Mouse (Mus musculus) right cerebral cortex, adult 2 months (tissue): ENCODE data around the gene Prkn.

Experiments
- DNase-seq, 2 experiments: peaks; one replicate each; pipeline ENCODE4 v3.0.0; 2021 to 2022; ENCODE audit warnings: low spot score in 2 of 2

Gene Prkn

GRCm38 (mm10) chr17:11270179-11270578 lies 430.0 kb downstream of the Prkn start:
- peak; percentile 40 to 47 for DNase-seq

GRCm38 (mm10) chr17:11271876-11272275 lies 431.7 kb downstream of the Prkn start:
- peak; percentile 47 to 52 for DNase-seq

- no peak for DNase-seq
These were observed 444.1 kb downstream of the Prkn start for GRCm38 (mm10) chr17:11284246-11284645.

GRCm38 (mm10) chr17:11290183-11290582 lies 450.0 kb downstream of the Prkn start:
- no peak for DNase-seq

- peak; percentile 51 to 60 for DNase-seq
These were observed 462.9 kb downstream of the Prkn start for GRCm38 (mm10) chr17:11303116-11303515.

- no peak for DNase-seq
These were observed 469.7 kb downstream of the Prkn start for GRCm38 (mm10) chr17:11309843-11310242.

GRCm38 (mm10) chr17:11314163-11314562 lies 474.0 kb downstream of the Prkn start:
- no peak for DNase-seq

GRCm38 (mm10) chr17:11315675-11316074 lies 475.5 kb downstream of the Prkn start:
- no peak for DNase-seq

GRCm38 (mm10) chr17:11318946-11319345 lies 478.8 kb downstream of the Prkn start:
- DNase-seq, result no peak

GRCm38 (mm10) chr17:11319666-11320360 lies 479.6 kb downstream of the Prkn start:
- no peak for DNase-seq

GRCm38 (mm10) chr17:11332081-11332480 lies 491.9 kb downstream of the Prkn start:
- no peak for DNase-seq

GRCm38 (mm10) chr17:11333741-11334140 lies 493.6 kb downstream of the Prkn start:
- DNase-seq, result no peak

GRCm38 (mm10) chr17:11336156-11336555 lies 496.0 kb downstream of the Prkn start:
- peak; percentile 25 to 64 for DNase-seq

GRCm38 (mm10) chr17:11340368-11340767 lies 500.2 kb downstream of the Prkn start:
- no peak for DNase-seq

- no peak for DNase-seq
These were observed 506.1 kb downstream of the Prkn start for GRCm38 (mm10) chr17:11346310-11346709.

- DNase-seq, result peak in 1 of 2 experiments; percentile 26
These were observed 512.8 kb downstream of the Prkn start for GRCm38 (mm10) chr17:11352778-11353552.

- DNase-seq, result no peak
These were observed 513.4 kb downstream of the Prkn start for GRCm38 (mm10) chr17:11353553-11353945.

- DNase-seq, result no peak
These were observed 514.2 kb downstream of the Prkn start for GRCm38 (mm10) chr17:11354348-11354747.

GRCm38 (mm10) chr17:11375461-11375860 lies 535.3 kb downstream of the Prkn start:
- no peak for DNase-seq

- peak; percentile 24 to 44 for DNase-seq
These were observed 543.3 kb downstream of the Prkn start for GRCm38 (mm10) chr17:11383364-11383962.

GRCm38 (mm10) chr17:11385246-11385645 lies 545.1 kb downstream of the Prkn start:
- peak; percentile 81 to 83 for DNase-seq

GRCm38 (mm10) chr17:11392622-11393294 lies 552.6 kb downstream of the Prkn start:
- DNase-seq, result no peak
